Mouse (Mus musculus) spleen, adult 18-20 months (tissue): ENCODE measurements around the gene Gm7137.
"Not testable (repeated sequence)": the region's sequence is repeated elsewhere in the genome, so short reads cannot be mapped to it uniquely, and the experiment has no call there.

Experiments used
- DNase-seq, 2 experiments: peaks; one replicate each; pipeline ENCODE4 v3.0.0; 2022; ENCODE audit warnings: mixed read lengths in 2 of 2

Gm7137 gene

DNA sequence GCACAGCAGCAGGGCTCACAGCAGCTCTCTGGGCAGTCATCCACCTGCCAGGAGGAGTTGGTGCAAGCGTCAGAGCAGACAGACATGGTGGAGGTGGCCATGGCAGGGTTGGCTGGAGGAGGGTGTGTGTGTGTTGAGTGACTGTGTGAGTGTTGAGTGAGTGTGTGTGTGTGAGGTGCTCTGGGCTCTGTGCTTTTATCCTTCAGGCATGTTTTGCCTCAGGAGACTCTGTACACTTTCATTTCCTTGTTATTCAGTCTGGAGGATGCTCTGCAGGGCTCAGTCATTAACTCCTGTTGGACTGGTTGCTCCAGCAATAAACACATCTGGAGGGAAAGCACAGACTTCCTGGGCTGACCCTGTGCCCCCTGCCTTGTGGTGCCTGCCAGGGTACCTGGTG lies 36.7 kb downstream of the Gm7137 start, which contains the start of gene Gm9736:
TSS of gene Gm9736 (minus strand) at position 101 of the 400 bp plus-strand sequence.
- DNase-seq = not testable (repeated sequence)

DNA sequence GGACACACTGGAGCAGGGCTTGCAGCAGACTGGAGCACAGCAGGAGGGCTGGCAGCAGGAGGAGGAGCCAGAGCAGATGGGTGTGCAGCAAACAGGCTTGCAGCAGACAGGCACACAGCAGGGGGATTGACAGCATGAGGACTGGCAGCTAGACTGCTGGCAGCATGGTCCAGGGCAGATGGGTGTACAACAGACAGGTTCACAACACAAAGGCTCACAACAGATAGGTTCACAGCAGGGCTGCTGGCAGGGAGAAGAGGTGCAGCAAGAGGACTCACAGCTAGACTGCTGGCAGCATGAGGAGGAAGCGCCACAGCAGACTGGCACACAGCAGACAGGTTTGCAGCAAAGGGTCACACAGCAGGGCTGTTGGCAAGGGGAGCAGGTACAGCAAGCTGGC lies 37.3 kb downstream of the Gm7137 start:
- DNase-seq = not testable (repeated sequence)

DNA sequence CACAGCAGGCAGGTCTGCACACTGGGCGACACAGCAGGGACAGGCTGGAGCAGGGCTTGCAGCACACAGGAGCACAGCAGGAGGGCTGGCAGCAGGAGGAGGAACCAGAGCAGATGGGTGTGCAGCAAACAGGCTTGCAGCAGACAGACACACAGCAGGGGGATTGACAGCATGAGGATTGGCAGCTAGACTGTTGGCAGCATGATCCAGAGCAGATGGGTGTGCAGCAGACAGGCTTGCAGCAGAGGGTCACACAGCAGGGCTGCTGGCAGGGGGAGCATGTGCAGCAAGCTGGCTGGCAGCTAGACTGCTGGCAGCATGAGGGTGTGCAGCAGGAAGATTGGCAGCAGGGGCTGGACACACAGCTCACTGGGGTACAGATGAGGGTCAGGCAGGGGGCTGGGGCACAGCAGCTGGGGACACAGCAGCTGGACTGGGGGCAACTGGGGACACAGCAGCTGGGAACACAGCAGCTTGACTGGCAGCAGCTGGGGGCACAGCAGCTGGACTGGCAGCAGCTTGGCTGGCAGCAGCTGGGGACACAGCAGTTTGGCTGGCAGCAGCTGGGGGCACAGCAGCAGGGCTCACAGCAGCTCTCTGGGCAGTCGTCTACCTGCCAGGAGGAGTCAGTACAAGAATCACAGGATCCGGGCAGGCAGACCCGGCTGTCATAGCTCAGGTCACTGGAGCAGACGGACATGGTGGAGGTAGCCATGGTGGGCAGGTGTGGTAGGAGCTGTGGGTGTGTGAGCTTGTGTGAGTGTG lies 45.9 kb downstream of the Gm7137 start, which contains the start of gene Gm18596:
TSS of gene Gm18596 (minus strand) at position 715 of the 765 bp plus-strand sequence.
- not testable (repeated sequence) for DNase-seq

DNA sequence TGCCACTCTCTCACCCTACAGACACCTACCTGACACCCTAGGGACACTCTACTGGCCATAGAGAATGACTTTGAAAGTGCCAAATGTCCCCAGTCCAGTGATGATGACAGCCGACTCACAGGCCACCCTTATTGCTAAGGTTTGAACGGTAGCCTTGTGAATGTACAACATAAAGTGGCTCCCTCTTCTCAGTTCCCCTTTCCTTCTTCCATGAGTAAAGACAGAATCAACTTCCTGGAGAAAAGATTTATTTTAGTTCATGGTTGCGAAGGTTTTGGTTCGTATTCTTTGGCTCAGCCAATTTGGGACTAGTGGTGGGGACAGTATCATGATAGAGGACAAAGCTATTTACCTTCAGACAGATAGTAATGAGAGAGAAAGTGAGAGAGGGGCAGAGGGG lies 49.1 kb downstream of the Gm7137 start:
- DNase-seq = no peak
